Mouse (Mus musculus) gastrocnemius, postnatal 10 days (tissue): ENCODE measurements around the gene Pkd1. TPM values are rescaled to one million over a fixed set of nuclear protein-coding genes. Genes with fewer than 3 reads are reported as not detected.

ENCODE experiments used
- DNase-seq: peaks from one replicate; pipeline ENCODE4 v3.0.0; 2021; ENCODE audit warnings: mixed read lengths
- long read RNA-seq, 2 experiments: library from polyadenylated mRNA; stranded (forward); transcript quantifications; one replicate each; pipeline ENCODE4 v2.0.0; 2021
- total RNA-seq, 2 experiments: library from RNA; stranded (reverse); gene quantifications; 2 replicates each; pipeline ENCODE4 v1.2.3; 2021

Pkd1 gene
- 10 to 100 TPM; 34.6 to 49.1 TPM for total RNA-seq
- long read RNA-seq, experiment 1, partial matches to known transcripts, result 11 of 26 reads
- long read RNA-seq, experiment 1, other reads (novel, unspliced or antisense), result 14 of 26 reads
- long read RNA-seq, experiment 2, partial matches to known transcripts, result 7 of 11 reads
- long read RNA-seq, experiment 2, other reads (novel, unspliced or antisense), result 4 of 11 reads

- peak; percentile 96 for DNase-seq
Measured at GRCm38 (mm10) chr17:24549618-24550415, at the start of gene Pkd1. TSS of gene Pkd1 (plus strand) at chr17:24549834.

GRCm38 (mm10) chr17:24502208-24502607, 47.4 kb upstream of the Pkd1 start:
- DNase-seq, result no peak

- no peak for DNase-seq
Measured at GRCm38 (mm10) chr17:24504085-24504484, 45.5 kb upstream of the Pkd1 start.

- no peak for DNase-seq
Measured at GRCm38 (mm10) chr17:24505286-24505955, 44.2 kb upstream of the Pkd1 start.

- peak; percentile 41 for DNase-seq
Measured at GRCm38 (mm10) chr17:24506332-24507070, 43.1 kb upstream of the Pkd1 start.

- DNase-seq, result no peak
Measured at GRCm38 (mm10) chr17:24507129-24507664, 42.4 kb upstream of the Pkd1 start.

GRCm38 (mm10) chr17:24507806-24508460, 41.7 kb upstream of the Pkd1 start:
- DNase-seq, result no peak

GRCm38 (mm10) chr17:24513609-24514008, 36.0 kb upstream of the Pkd1 start:
- DNase-seq, result peak; percentile 53

- DNase-seq, result no peak
Measured at GRCm38 (mm10) chr17:24514270-24515257, 35.1 kb upstream of the Pkd1 start.

- DNase-seq, result no peak
Measured at GRCm38 (mm10) chr17:24520450-24520849, 29.2 kb upstream of the Pkd1 start.

GRCm38 (mm10) chr17:24524734-24525133, 24.9 kb upstream of the Pkd1 start:
- no peak for DNase-seq

GRCm38 (mm10) chr17:24527315-24527714, 22.3 kb upstream of the Pkd1 start:
- no peak for DNase-seq

GRCm38 (mm10) chr17:24527723-24528559, 21.7 kb upstream of the Pkd1 start, which contains the start of gene Traf7:
TSS of gene Traf7 (minus strand) at chr17:24527938.
- DNase-seq, result peak; percentile 85

- DNase-seq, result no peak
Measured at GRCm38 (mm10) chr17:24528560-24528918, 21.1 kb upstream of the Pkd1 start.

- DNase-seq, result peak; percentile 58
Measured at GRCm38 (mm10) chr17:24529007-24529451, 20.6 kb upstream of the Pkd1 start.

- no peak for DNase-seq
Measured at GRCm38 (mm10) chr17:24529883-24530282, 19.8 kb upstream of the Pkd1 start.

GRCm38 (mm10) chr17:24530361-24531050, 19.1 kb upstream of the Pkd1 start:
- no peak for DNase-seq

- DNase-seq, result no peak
Measured at GRCm38 (mm10) chr17:24531064-24531463, 18.6 kb upstream of the Pkd1 start.

GRCm38 (mm10) chr17:24532045-24532444, 17.6 kb upstream of the Pkd1 start:
- no peak for DNase-seq
